Mouse (Mus musculus): ENCODE data around the gene Xbp1.

- no peak for TF ChIP-seq POLR2A (IDR thresholded peaks at IDR 0.05; ENCODE audit: borderline replicate concordance, extremely low read depth, insufficient read depth, insufficient read length, poor library complexity, severe bottlenecking)
- TF ChIP-seq CTCF (IDR thresholded peaks at IDR 0.05; ENCODE audit: borderline replicate concordance, extremely low read depth, insufficient read depth, insufficient read length), result no peak
These were observed 3.1 kb upstream of the Xbp1 start for GRCm38 (mm10) chr11:5517346-5517745.
